Mouse (Mus musculus): ENCODE measurements around the gene Unk. TPM values are rescaled to one million over a fixed set of nuclear protein-coding genes. Genes with fewer than 3 reads are reported as not detected.

Gene Unk
- total RNA-seq (2021) = 10 to 100 TPM; 13.6 to 15.8 TPM
- long read RNA-seq, experiment 1, transcript Unk-201 (16 exons, 3,735 nt) = major isoform, 6 of 22 reads
- long read RNA-seq, experiment 1, partial matches to known transcripts = 9 of 22 reads
- long read RNA-seq, experiment 1, other reads (novel, unspliced or antisense) = 5 of 22 reads
- long read RNA-seq, experiment 2, partial matches to known transcripts = 4 of 8 reads
- long read RNA-seq, experiment 2, other reads (novel, unspliced or antisense) = 3 of 8 reads

- DNase-seq = peak; percentile 94
Measured at GRCm38 (mm10) chr11:116030088-116030897, at the start of gene Unk. TSS of gene Unk (plus strand) at chr11:116030322.

- no peak for DNase-seq
Measured at GRCm38 (mm10) chr11:115982472-115982871, 47.6 kb upstream of the Unk start.

- DNase-seq = no peak
Measured at GRCm38 (mm10) chr11:115983291-115983690, 46.8 kb upstream of the Unk start.

- no peak for DNase-seq
Measured at GRCm38 (mm10) chr11:115989686-115990085, 40.4 kb upstream of the Unk start.

- DNase-seq = no peak
Measured at GRCm38 (mm10) chr11:115992098-115992497, 38.0 kb upstream of the Unk start.

- DNase-seq = no peak
Measured at GRCm38 (mm10) chr11:115995256-115995655, 34.9 kb upstream of the Unk start.

- no peak for DNase-seq
Measured at GRCm38 (mm10) chr11:115997047-115997446, 33.1 kb upstream of the Unk start.

- DNase-seq = no peak
Measured at GRCm38 (mm10) chr11:115997662-115998061, 32.5 kb upstream of the Unk start.

- no peak for DNase-seq
Measured at GRCm38 (mm10) chr11:115999027-115999426, 31.1 kb upstream of the Unk start.

GRCm38 (mm10) chr11:115999538-116000143 lies 30.5 kb upstream of the Unk start:
- DNase-seq = peak; percentile 81

GRCm38 (mm10) chr11:116000607-116001006 lies 29.5 kb upstream of the Unk start:
- no peak for DNase-seq

GRCm38 (mm10) chr11:116001725-116002124 lies 28.4 kb upstream of the Unk start:
- no peak for DNase-seq

- no peak for DNase-seq
Measured at GRCm38 (mm10) chr11:116002894-116003293, 27.2 kb upstream of the Unk start.

- DNase-seq = no peak
Measured at GRCm38 (mm10) chr11:116004186-116004823, 25.8 kb upstream of the Unk start.

- DNase-seq = peak; percentile 81
Measured at GRCm38 (mm10) chr11:116004840-116005700, 25.1 kb upstream of the Unk start.

GRCm38 (mm10) chr11:116005701-116006419 lies 24.3 kb upstream of the Unk start:
- DNase-seq = no peak

GRCm38 (mm10) chr11:116007095-116007850 lies 22.8 kb upstream of the Unk start:
- DNase-seq = no peak

- no peak for DNase-seq
Measured at GRCm38 (mm10) chr11:116008411-116008810, 21.7 kb upstream of the Unk start.

- DNase-seq = no peak
Measured at GRCm38 (mm10) chr11:116008832-116009375, 21.2 kb upstream of the Unk start.

- DNase-seq = no peak
Measured at GRCm38 (mm10) chr11:116009661-116010060, 20.5 kb upstream of the Unk start.
